Mouse (Mus musculus): ENCODE measurements around the gene Ccdc58. TPM values are rescaled to one million over a fixed set of nuclear protein-coding genes. Genes with fewer than 3 reads are reported as not detected.
"Not testable (repeated sequence)": the region's sequence is repeated elsewhere in the genome, so short reads cannot be mapped to it uniquely, and the experiment has no call there.

Gene Ccdc58
- polyA plus RNA-seq, 1 experiment from 2014 or later: 92.9 TPM

DNA sequence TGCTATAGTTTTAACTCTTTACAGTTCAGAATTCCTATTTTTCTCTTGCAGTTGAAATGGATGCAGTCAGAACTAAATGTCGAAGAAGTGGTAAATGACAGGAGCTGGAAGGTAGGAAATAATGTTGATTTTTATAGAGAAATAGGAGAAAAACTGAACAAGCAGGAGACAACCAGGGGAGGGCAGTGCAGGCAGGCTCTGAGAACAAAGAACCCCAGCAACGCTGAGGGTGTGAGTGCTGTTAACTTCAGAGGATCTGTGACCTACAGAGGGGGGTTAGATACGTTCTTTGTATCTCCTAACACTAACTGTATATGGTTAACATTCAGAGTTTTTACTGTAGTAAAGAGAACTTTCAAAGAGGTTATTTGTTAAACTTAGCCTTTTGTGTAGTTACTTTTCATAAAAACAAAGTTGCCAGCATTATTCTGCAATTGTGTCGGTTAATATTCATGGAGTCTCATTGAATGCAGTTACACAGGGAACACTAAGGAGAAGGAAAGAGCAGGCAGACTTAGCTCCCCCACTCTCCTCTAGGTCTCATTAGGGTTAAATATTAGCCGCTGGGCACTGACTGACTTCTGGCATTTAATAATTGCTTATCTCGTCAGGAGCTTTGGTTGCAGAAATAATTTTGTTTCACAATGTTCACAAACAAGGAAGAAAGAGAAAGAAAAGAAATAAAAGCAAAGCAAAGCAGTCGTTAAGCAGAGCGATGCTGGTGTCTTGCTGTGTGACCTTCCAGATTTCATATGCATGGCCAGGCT is 18.5 kb downstream of the Ccdc58 start:
- DNase-seq (ENCODE audit: low spot score): no peak
- Histone ChIP-seq H3K4me3 (no peak overlapping the region), H3K4me1 (no peaks in the 10 kb centered on the region), H3K36me3 (replicated peaks) (peaks cover 74% of the 10 kb centered on the region), H3K27me3 (replicated peaks; ENCODE audit: low read depth, poor library complexity, severe bottlenecking) (no peaks in the 10 kb centered on the region), H3K27ac (replicated peaks) (no peak overlapping the region), H3K9me3 (no peaks in the 10 kb centered on the region)
- WGBS: 85% methylated on average over 8 of the region's 8 CpGs

DNA sequence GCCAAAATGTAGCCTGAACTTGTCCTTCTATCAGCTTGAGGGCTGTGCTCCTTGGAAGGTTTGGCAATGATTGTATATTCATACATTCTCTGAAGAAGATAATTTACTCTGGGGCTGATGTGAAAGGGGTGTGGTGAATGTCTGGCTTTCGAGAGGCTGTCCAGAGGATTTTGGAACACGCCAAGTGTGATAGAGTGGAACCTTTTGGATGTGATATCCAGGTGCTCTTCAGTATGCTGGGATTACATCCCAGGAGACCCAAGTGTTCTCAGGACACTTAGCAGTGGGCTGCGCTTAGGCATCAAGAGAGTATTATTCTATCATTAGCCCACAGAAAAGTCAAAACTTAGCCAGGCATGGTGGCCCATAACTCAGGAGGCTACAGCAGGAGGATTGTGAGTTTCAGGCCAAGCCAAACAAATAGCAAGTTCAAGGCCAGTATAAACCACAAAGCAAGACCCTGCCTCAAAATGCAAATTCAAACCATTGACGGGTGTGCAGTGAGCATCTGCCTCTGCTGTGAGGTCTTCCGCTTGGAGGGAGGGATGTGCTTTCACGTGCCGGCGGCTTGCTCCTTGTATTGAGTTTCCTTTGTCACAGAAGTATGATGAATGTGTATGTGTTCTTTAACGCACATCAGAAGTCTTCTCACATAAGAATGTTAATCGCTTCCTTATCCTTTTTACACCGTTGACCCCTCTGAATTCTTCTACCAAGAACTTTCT is 19.5 kb downstream of the Ccdc58 start:
- Histone ChIP-seq H3K4me3 (no peak overlapping the region), H3K36me3 (replicated peaks) (peaks cover 65% of the 10 kb centered on the region), H3K4me1 (no peaks in the 10 kb centered on the region), H3K9me3 (no peaks in the 10 kb centered on the region), H3K27ac (replicated peaks) (no peak overlapping the region), H3K27me3 (replicated peaks; ENCODE audit: low read depth, poor library complexity, severe bottlenecking) (no peaks in the 10 kb centered on the region)
- DNase-seq (ENCODE audit: low spot score): no peak
- WGBS: 92% methylated on average over 11 of the region's 11 CpGs

DNA sequence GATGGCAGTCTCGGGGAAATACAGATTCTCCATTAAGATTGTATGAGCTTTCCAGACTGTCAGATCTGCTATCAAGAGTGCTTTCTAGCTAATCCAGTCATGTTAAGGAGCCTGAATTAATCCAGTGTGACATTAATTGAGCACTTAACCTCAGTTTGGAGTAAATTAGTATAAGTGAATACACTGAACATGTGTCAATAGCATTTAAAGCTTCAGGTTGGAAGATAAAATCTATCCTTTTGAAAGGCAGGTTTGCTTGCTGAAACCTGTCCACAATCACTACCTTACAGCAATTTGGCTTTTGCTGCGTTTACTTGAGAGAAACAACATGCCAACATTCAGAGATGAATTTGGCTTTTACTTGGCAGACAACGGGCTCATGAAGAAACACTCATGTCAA is 22.6 kb downstream of the Ccdc58 start:
- peaks cover 35% of the 10 kb centered on the region for H3K36me3 ChIP-seq (replicated peaks)
- H3K27me3 ChIP-seq (replicated peaks; ENCODE audit: low read depth, poor library complexity, severe bottlenecking): no peaks in the 10 kb centered on the region
- no peaks in the 10 kb centered on the region for H3K4me1 ChIP-seq
- H3K9me3 ChIP-seq: no peaks in the 10 kb centered on the region
- no peak overlapping the region for H3K4me3 ChIP-seq
- WGBS: 83% methylated on average over 3 of the region's 3 CpGs
- no peak overlapping the region for H3K27ac ChIP-seq (replicated peaks)
- no peak for DNase-seq (ENCODE audit: low spot score)

DNA sequence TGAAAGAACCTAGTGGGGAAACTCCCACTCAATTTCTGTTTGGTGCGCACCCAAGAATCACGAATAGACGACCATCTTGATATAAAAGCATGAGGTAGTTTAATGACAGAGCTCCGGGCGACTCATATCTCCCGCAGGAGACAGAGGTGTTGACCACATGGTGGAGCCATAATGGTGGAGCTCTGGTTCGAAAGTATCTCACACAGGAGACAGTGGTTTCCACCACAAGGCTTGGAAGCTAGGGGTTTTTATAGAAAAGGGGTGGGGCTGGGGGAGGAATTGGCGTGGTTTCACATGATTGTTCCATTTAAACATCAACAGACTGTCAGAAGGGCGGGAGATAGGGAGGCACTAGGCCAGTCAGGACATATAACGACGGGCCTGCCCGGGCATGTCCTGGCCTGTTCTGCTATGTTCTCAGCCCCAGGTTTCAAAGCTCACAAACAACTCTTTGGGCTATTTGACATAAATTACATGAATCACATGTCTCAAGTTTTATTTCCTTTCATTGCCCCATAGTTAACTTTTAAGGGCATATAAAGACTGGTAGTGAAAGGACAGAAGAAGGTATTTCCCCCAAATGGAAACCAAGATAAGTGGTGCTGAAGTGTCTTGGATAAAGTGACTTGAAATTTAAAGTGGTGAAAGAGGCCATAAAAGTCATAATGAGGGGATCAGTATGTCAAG is 26.5 kb downstream of the Ccdc58 start:
- not testable (repeated sequence) for H3K4me3 ChIP-seq; H3K36me3 ChIP-seq (replicated peaks); H3K4me1 ChIP-seq; H3K27ac ChIP-seq (replicated peaks); H3K27me3 ChIP-seq (replicated peaks; ENCODE audit: low read depth, poor library complexity, severe bottlenecking); H3K9me3 ChIP-seq; DNase-seq (ENCODE audit: low spot score)
- WGBS: 93% methylated on average over 12 of the region's 12 CpGs

DNA sequence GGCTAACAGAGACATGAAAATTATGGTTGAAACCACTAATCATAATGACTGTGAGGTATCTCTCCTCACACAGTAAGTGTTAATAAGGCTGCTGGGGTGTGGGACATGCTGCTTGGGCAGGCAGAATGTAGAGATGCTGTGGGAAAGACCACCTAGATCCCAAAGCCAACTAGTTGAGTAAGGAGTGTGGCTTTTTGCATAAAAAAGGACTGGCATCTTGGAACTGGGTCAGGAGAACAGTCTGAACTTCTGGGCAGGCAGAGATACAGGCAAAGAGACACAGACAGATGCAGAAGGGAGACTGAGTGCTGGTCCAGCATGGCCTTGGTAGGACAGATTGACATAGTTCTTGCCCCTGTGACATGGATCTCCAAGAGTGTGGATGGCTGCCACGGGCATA is 30.0 kb downstream of the Ccdc58 start:
- Histone ChIP-seq H3K4me1 (no peaks in the 10 kb centered on the region), H3K27me3 (replicated peaks; ENCODE audit: low read depth, poor library complexity, severe bottlenecking) (no peaks in the 10 kb centered on the region), H3K27ac (replicated peaks) (no peak overlapping the region), H3K9me3 (no peaks in the 10 kb centered on the region), H3K4me3 (no peak overlapping the region), H3K36me3 (replicated peaks) (no peaks in the 10 kb centered on the region)
- DNase-seq (ENCODE audit: low spot score): no peak
- 82% methylated on average over 1 of the region's 1 CpGs for WGBS

DNA sequence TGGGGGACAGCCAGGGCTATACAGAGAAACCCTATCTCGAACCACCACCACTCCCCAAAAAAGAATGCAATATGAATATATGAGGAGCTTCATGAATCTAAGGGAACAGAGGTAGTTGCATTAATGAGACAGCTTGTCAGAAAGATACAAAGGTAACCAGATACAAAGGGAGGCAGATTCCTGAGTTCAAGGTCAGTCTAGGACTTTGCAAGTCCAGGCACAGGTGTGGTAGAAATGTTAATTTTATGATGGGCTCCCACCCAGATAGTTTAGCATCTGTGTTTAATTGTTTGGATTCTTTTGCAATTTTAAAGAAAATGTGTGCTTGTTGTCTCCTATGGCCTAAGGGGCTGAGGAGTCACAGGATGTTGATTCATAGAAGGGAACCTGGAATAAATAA is 30.7 kb downstream of the Ccdc58 start:
- 82% methylated on average over 1 of the region's 1 CpGs for WGBS

DNA sequence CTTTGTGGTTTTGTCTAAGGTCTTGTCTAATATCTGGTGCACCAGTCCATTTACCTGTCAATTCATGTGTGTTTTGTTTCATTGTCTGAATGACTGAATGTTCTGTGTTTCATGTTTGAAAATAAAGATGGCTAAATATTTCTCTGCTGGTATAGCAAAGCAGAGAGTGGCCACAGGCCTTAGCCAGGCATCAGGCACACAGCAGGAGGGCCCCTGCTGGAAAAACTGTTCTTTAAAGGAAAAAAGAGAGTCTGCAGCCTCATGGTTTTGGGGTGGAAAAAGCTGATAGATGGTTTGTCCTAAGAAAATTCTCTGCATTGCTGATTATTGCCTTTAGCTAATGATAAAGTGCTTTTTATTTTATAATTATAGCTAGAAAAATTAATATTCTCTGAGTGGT is 40.0 kb downstream of the Ccdc58 start:
- not testable (repeated sequence) for H3K4me1 ChIP-seq; H3K36me3 ChIP-seq (replicated peaks); H3K9me3 ChIP-seq; DNase-seq (ENCODE audit: low spot score); H3K27me3 ChIP-seq (replicated peaks; ENCODE audit: low read depth, poor library complexity, severe bottlenecking); H3K4me3 ChIP-seq; H3K27ac ChIP-seq (replicated peaks)

More for the DNA sequence above, 30.7 kb downstream of the Ccdc58 start:
- Histone ChIP-seq H3K4me1 (no peaks in the 10 kb centered on the region), H3K9me3 (no peaks in the 10 kb centered on the region), H3K27ac (replicated peaks) (no peak overlapping the region), H3K4me3 (no peak overlapping the region), H3K36me3 (replicated peaks) (no peaks in the 10 kb centered on the region), H3K27me3 (replicated peaks; ENCODE audit: low read depth, poor library complexity, severe bottlenecking) (no peaks in the 10 kb centered on the region)
- no peak for DNase-seq (ENCODE audit: low spot score)

DNA sequence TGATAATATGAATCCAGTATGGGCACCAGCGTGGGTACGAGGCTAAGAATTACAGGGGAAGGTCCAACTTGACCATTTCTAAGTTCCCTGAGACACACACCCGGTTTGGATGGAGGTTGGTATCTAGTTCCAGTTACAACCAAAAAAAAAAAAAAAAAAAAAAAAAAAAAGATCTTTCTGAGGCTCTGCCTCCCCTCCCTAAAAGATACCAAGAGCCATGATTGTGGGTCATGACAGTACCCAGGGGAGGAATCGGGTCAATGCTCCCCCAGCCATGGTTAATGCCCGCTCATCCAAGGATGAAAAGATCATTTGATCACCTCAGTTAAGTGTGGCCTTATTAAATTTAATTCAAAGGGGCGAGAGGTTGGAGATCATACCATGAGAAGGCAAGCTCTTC is 44.3 kb downstream of the Ccdc58 start:
- WGBS: 94% methylated on average over 6 of the region's 6 CpGs
- H3K27ac ChIP-seq (replicated peaks); H3K4me3 ChIP-seq: not testable (repeated sequence)

DNA sequence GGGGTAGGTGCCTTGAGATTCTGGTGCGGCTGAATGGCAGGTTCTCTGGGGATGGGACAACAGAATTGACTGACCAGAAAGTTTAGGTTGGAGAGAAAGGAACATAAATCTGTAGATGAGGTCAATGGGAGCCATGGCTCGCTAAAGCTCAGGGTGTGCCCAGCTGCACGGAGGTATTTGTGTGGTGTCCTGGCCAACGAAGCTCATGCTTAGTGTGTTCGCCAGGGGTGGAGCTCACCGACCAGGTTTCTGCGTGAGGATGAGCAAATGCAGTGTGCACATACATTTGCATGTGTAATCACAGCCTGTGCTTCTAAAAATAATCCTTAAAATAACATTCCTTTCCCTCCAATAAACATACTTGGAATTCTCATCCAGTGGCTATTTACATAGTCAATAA is 56.6 kb downstream of the Ccdc58 start:
- Histone ChIP-seq H3K27me3 (replicated peaks; ENCODE audit: low read depth, poor library complexity, severe bottlenecking) (no peaks in the 10 kb centered on the region), H3K4me3 (no peak overlapping the region), H3K4me1 (no peaks in the 10 kb centered on the region), H3K36me3 (replicated peaks) (no peaks in the 10 kb centered on the region), H3K9me3 (no peaks in the 10 kb centered on the region), H3K27ac (replicated peaks) (no peak overlapping the region)
- 90% methylated on average over 7 of the region's 7 CpGs for WGBS
- no peak for DNase-seq (ENCODE audit: low spot score)

More for the DNA sequence above, 44.3 kb downstream of the Ccdc58 start:
- DNase-seq (ENCODE audit: low spot score); H3K9me3 ChIP-seq; H3K4me1 ChIP-seq; H3K36me3 ChIP-seq (replicated peaks); H3K27me3 ChIP-seq (replicated peaks; ENCODE audit: low read depth, poor library complexity, severe bottlenecking): not testable (repeated sequence)

DNA sequence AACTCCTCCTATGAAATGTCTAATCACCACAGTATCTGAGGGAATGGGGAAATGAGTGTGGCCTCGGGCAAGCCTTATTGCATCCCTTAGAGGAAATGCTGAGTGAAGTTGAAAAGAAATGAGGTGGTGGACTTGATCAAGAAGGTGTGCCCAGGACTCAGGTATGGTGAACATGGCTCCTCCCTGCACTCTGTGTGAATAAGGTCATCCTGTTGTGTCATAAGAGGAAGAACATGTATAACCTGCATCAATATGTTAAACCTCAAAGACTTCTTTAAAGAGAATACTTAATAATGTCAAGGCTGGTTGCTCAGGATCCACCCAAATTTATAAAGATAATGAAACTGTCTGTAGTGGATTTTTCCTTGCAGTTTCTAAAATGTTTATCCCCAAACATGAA is 59.7 kb downstream of the Ccdc58 start, which contains the start of gene Csta1:
TSS of gene Csta1 (minus strand) at position 101 of the 400 bp plus-strand sequence.
- H3K9me3 ChIP-seq: no peaks in the 10 kb centered on the region
- no peak within 1 kb of the TSS for H3K27ac ChIP-seq (replicated peaks)
- no peak within 1 kb of the TSS for H3K4me3 ChIP-seq
- DNase-seq (ENCODE audit: low spot score): no peak
- 89% methylated on average over 1 of the region's 1 CpGs for WGBS
- H3K36me3 ChIP-seq (replicated peaks): no peaks in the 10 kb centered on the region
- H3K4me1 ChIP-seq: no peaks in the 10 kb centered on the region
- no peaks in the 10 kb centered on the region for H3K27me3 ChIP-seq (replicated peaks; ENCODE audit: low read depth, poor library complexity, severe bottlenecking)

DNA sequence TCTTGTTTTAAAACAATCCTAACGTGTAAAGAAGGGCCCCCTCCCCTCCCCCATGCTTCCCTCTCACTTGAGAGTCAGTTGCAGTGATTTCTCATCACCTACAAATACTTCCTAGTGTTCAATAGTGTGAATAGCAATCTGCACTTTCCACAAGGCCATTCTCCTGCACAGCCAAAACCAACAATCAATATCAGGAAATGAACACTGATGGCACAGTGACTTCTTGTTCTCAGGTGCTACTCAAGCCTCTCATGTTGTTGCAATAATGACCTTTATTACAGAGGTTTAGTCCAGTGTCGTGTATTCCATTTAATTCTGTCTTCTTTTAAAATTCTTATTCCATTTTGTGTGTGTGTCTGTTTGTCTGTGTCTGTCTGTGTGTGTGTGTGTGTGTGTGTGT is 66.7 kb downstream of the Ccdc58 start:
- Histone ChIP-seq H3K36me3 (replicated peaks) (no peaks in the 10 kb centered on the region), H3K4me1 (no peaks in the 10 kb centered on the region), H3K4me3 (no peak overlapping the region), H3K9me3 (no peaks in the 10 kb centered on the region), H3K27me3 (replicated peaks; ENCODE audit: low read depth, poor library complexity, severe bottlenecking) (no peaks in the 10 kb centered on the region), H3K27ac (replicated peaks) (no peak overlapping the region)
- WGBS: 71% methylated on average over 2 of the region's 2 CpGs
- DNase-seq (ENCODE audit: low spot score): no peak

All from embryonic facial prominence, embryonic 10.5 days (tissue).